Mouse (Mus musculus): ENCODE results near the gene Gimap7.

- TF ChIP-seq EP300 (IDR thresholded peaks at IDR 0.05; ENCODE audit: low read depth) (no peak), CTCF (IDR thresholded peaks at IDR 0.05; ENCODE audit: low read depth) (no peak)
Observed at GRCm38 (mm10) chr6:48696830-48697554, 21.4 kb upstream of the Gimap7 start.
